Mouse (Mus musculus) erythroid progenitor cell, adult 5-6 weeks (primary cell): ENCODE data around the gene Cyp4a30b. TPM values are rescaled to one million over a fixed set of nuclear protein-coding genes. Genes with fewer than 3 reads are reported as not detected.
"Not testable (repeated sequence)": the region's sequence is repeated elsewhere in the genome, so short reads cannot be mapped to it uniquely, and the experiment has no call there.

Source experiments
- ATAC-seq: replicated peaks from 2 replicates; pipeline ENCODE4 v1.8.0; 2016; ENCODE audit warnings: moderate number of reproducible peaks, mild to moderate bottlenecking, moderate TSS enrichment, inconsistent platforms; ENCODE audit not compliant: poor library complexity, low FRiP score, severe bottlenecking
- total RNA-seq, 2 experiments: library from RNA; stranded (forward) in 1 of 2; stranded (reverse) in 1 of 2; fragments of 150-400 nt in 1 of 2; fragments of 186-747, 209-891 nt in 1 of 2; gene quantifications; 2 replicates each; pipeline versions ENCODE4 v1.2.3 to v1.2.4; 2015 to 2017; ENCODE audit warnings: low replicate concordance in 2 of 2

The Cyp4a30b gene
- not detected in 2 replicates for total RNA-seq (2015; ENCODE audit: low replicate concordance)
- total RNA-seq (2017; ENCODE audit: low replicate concordance) = not detected in 2 replicates

DNA sequence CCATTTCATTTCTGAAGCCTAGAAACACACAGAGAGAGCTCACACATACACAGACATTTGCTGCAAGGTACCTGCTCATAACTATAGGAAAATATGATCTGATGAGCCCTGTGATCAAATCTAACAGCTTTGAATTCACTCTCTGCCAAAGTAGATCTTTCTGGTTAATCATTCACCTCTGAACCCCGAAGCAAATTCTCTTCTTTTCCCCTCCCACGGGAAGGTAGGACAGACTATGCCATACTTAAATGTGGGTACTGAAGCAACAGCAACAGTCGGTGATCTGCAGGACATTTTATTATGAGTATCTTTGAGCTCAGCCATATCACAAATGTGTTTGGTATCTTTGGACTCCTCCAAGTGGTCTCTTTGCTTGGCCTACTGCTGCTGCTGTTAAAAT, at the start of gene Cyp4a30b:
Gene Cyp4a30b (plus strand): TSS at position 301 of the 400 bp plus-strand sequence.
- ATAC-seq = no peak

DNA sequence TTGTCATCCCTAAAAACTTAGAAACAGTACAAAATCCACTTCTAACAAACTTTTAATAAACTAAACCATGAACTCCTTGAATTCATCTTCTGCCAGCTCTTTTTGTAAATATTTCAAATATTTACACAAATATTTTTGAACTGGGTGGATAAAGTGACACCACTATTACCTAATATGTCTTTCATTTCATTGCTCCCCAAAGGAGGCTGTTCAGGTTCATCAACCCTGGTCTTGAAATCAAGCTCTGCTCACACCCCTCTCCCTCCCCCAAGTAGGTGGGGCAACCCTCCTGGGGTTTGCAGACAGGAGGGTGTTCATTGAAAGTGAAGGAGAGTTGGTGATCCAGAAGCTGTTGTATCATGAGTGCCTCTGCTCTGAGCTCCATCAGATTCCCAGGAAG, 41.1 kb upstream of the Cyp4a30b start, which contains the start of gene Cyp4a12b:
Gene Cyp4a12b (plus strand): TSS at position 301 of the 400 bp plus-strand sequence.
- not testable (repeated sequence) for ATAC-seq

DNA sequence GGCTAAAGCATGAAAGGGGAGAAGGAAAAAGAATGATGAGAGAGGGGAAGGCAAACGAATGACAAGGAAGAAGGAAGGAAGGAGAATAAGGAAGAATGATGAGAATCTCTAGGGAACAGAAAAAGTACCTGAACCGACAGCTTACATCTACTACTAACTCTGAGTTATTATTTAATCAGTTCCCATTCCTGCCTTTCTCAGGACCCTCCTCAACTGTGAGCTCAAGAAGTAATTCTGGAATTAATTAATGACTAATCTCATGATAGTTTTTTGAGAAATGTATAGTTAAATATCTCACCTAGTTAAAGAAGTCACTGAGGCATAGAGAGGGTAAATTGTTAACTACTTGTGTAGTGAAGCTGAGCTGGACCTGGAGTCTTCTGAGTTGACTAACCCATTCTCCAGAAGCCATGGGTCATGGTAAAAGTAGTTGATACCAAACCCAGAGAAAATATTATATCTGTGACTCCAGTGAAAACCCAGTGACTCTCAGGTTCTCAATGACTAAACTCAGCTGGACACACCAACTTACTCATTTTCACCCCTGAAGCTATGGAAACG, 1.7 kb upstream of the Cyp4a30b start:
- no peak for ATAC-seq

DNA sequence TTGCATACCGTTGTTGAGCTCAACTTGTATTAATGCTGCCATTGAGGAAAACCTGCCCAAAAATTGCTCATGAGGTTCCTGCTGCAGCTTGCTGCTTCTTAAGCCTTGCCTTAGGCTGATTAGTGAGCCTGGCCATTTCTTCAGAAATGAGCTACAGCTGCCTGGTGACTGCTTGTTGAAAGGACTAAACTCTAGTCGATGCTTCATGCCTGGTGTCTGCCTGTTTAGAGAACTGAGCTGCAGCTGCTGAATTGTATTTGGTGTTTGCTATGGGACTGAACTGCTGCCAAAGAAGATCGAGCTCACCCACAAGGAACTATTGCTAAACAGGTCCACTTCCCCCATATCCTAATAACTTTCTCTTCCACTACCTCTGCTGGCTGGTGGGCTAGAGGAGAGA, 21.2 kb downstream of the Cyp4a30b start:
- not testable (repeated sequence) for ATAC-seq

DNA sequence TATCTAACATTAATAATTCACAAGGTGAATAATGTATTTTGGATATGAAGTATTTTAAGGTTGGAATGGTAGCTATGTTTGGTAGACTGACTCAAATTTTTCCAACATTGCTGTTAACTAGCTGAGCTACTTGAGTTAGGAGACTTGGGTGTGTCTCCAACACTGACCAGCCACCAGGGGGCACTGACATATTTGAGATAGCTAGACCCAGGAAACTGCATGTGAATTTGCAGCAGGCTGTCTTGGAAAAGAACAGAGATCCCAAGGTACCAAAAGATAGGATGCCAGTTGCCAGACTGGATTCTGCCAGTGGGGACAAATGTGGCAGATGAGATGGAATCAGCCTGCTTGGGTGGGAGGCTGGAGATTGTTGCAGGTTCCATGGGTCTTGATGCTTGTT, 23.6 kb downstream of the Cyp4a30b start:
- not testable (repeated sequence) for ATAC-seq

DNA sequence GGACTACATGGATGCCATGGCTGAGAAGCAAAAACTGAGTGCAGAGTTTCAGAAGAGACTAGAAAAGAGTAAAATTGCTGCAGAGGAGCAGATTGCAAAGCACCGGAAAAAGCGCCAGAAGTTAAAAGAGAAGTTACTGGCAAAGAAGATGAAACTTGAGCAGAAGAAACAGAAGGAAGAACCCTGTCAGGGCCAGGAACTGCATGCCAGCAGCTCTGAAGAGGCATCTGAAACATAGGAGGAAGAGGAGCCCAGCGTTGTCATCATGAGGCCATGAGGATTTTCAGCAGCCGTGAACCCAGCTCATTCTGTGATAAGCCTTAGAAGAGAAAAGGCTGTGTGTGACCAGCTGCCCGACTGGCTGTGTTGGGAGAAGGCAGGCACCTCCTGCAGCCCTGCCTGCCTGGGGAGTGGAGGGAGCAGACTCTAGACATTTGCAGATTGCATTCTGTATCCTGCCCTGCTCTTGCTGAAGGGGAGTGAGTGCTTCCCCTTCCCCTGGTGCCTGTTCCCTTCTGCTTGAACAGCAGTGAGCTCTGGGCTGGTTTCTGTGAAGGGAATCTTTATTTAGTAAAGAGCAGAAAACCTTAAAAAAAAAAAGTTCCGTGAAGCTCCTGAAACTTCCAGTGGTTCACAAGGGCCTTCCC, 28.7 kb downstream of the Cyp4a30b start:
- no peak for ATAC-seq

DNA sequence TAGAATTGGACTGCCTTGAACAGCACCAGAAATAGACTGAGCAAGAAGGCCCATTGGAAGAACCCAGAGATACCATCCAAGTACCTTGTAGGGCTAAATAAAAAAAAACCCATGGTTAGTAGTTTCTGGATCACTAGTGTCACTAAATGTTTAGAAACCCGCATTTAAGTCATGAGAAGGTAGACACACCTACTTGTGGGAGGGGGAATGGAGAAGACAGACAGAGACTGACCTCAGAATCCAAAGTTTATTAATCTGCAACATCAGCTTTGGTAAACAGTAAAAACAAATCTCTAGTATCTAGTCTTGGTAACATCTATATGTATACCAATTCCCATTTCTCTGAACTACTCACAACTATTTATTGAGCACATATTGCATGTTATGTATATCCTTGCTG, 43.6 kb downstream of the Cyp4a30b start, which contains the start of gene Cyp4a14:
Gene Cyp4a14 (minus strand): TSS at position 142 of the 400 bp plus-strand sequence.
- no peak for ATAC-seq

DNA sequence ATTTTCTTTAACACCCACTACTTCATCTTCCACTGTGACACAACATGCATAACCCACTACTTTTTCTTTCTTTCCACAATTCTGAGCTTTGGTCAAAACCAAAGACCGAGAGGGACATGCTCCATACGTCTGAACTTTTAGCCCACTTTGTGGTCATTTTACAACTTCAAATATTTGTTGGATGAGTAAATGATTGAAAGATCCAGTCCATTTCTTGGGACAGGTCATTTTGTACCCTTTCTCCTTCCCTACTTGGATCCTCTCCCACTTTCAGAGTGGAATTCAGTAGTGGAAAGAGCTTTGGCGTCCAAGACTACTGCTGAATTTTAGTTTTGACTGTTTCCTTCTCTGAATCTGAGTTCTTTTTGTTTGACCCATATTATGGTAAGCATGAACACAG, 45.1 kb downstream of the Cyp4a30b start:
- no peak for ATAC-seq

DNA sequence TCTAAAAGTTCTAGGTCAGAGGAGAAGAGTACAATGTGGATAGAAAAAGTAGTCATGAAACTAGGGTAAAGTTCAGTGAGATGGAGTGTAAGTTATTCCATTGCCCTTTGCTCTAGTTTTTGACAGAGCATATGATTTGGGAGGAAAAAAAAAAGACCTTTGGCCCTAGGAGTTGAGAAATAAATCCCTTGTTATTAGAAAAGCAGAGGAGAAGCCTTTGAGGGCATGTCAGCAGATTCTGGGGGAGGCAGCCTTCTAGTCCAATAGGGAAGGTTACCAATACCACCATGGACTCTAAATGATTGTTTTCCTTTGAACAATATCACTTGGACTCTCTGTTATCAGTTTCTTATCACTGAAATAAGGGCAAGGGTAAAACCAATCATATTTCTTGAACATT, 61.6 kb downstream of the Cyp4a30b start:
- not testable (repeated sequence) for ATAC-seq

DNA sequence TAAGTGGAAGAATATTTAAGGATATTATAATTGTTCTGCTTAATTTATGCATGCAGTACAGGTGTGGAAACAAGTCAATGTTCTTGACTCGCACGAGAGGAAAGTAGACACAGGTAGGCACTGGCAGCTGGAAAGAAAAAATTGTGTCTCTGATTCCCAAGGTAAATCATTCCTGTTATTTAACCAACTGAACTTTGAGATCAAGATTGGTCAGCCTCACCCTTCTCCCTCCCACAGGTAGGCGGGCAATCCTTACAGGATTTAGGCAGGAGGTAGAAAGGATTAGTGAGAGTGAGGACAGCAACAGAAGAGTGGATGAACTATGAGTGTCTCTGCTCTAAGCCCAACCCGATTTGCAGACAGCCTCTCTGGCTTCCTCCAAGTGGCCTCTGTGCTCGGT, 65.6 kb downstream of the Cyp4a30b start, which contains the start of gene Cyp4a10:
Gene Cyp4a10 (plus strand): TSS at position 265 of the 400 bp plus-strand sequence.
- not testable (repeated sequence) for ATAC-seq

DNA sequence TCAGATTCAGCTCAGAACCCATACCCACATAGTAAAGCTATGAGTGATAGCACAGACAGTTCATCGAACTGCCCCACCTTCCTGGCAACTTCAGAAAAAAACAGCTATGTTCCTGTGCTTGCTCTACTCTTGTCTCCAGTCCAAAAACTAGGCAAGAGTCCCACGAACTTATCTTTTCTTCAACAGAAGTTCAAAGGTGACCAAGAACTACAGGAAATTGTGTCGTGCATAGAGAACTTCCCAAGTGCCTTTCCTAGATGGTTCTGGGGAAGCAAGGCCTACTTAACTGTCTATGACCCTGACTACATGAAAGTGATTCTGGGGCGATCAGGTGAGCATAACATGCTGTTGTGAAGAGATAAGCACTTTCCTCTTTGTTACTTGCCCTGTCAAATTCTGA, 67.0 kb downstream of the Cyp4a30b start:
- ATAC-seq = no peak

Other genes with a start within 250 kb of the Cyp4a30b start
- gene Cyp4a29, start 210.5 kb upstream of the Cyp4a30b start, total RNA-seq (2015; ENCODE audit: low replicate concordance) = not detected in 2 replicates
- not detected in 2 replicates for gene Cyp4a29, start 210.5 kb upstream of the Cyp4a30b start, total RNA-seq (2017; ENCODE audit: low replicate concordance)
- not detected in 2 replicates for gene Cyp4a12a, start 153.6 kb upstream of the Cyp4a30b start, total RNA-seq (2015; ENCODE audit: low replicate concordance)
- gene Cyp4a12a, start 153.6 kb upstream of the Cyp4a30b start, total RNA-seq (2017; ENCODE audit: low replicate concordance) = not detected in 2 replicates
- not detected in 2 replicates for gene Cyp4a12b, start 41.0 kb upstream of the Cyp4a30b start, total RNA-seq (2015; ENCODE audit: low replicate concordance)
- not detected in 2 replicates for gene Cyp4a12b, start 41.0 kb upstream of the Cyp4a30b start, total RNA-seq (2017; ENCODE audit: low replicate concordance)
- not detected in 2 replicates for gene Cyp4a14, start 43.5 kb downstream of the Cyp4a30b start, total RNA-seq (2015; ENCODE audit: low replicate concordance)
- gene Cyp4a14, start 43.5 kb downstream of the Cyp4a30b start, total RNA-seq (2017; ENCODE audit: low replicate concordance) = not detected in 2 replicates
- gene Cyp4a10, start 65.7 kb downstream of the Cyp4a30b start, total RNA-seq (2015; ENCODE audit: low replicate concordance) = not detected in 2 replicates
- gene Cyp4a10, start 65.7 kb downstream of the Cyp4a30b start, total RNA-seq (2017; ENCODE audit: low replicate concordance) = not detected in 2 replicates
- gene Cyp4a31, start 111.0 kb downstream of the Cyp4a30b start, total RNA-seq (2015; ENCODE audit: low replicate concordance) = not detected in 2 replicates
- not detected in 2 replicates for gene Cyp4a31, start 111.0 kb downstream of the Cyp4a30b start, total RNA-seq (2017; ENCODE audit: low replicate concordance)
- not detected in 2 replicates for gene Cyp4a32, start 148.4 kb downstream of the Cyp4a30b start, total RNA-seq (2015; ENCODE audit: low replicate concordance)
- not detected in 2 replicates for gene Cyp4a32, start 148.4 kb downstream of the Cyp4a30b start, total RNA-seq (2017; ENCODE audit: low replicate concordance)
- gene Cyp4b1, start 195.1 kb downstream of the Cyp4a30b start, total RNA-seq (2015; ENCODE audit: low replicate concordance) = not detected in 2 replicates
- gene Cyp4b1, start 195.1 kb downstream of the Cyp4a30b start, total RNA-seq (2017; ENCODE audit: low replicate concordance) = not detected in 2 replicates